Mouse (Mus musculus) heart, embryonic 13.5 days (tissue): ENCODE data around the gene Zbtb32. TPM values are rescaled to one million over a fixed set of nuclear protein-coding genes. Genes with fewer than 3 reads are reported as not detected.
A peak's percentile ranks its signal among the peaks of the same experiment; 100 is the strongest.

Experiments
- ATAC-seq: fragments of 200-750 bp; cut with Nextera tagmentation; 2 replicates; pipeline ENCODE4 v1.8.0; 2017; ENCODE audit warnings: moderate TSS enrichment; ENCODE audit not compliant: insufficient number of reproducible peaks, low FRiP score, low TSS enrichment; ENCODE audit errors: extremely low read depth
- H3K27ac ChIP-seq: fragments of 300-500 bp; sonication (generic); replicated peaks from 2 replicates; pipeline ENCODE4 v1.5.1; 2015; ENCODE audit warnings: moderate library complexity, mild to moderate bottlenecking, inconsistent platforms
- H3K27me3 ChIP-seq: fragments of 300-500 bp; sonication (generic); replicated peaks from 2 replicates; pipeline ENCODE4 v1.6.1; 2015; ENCODE audit warnings: mild to moderate bottlenecking, inconsistent platforms
- H3K36me3 ChIP-seq: fragments of 300-500 bp; sonication (generic); 2 replicates; pipeline ENCODE4 v1.6.1; 2015; ENCODE audit warnings: mild to moderate bottlenecking, inconsistent platforms
- H3K4me1 ChIP-seq: fragments of 300-500 bp; sonication (generic); 2 replicates; pipeline ENCODE4 v1.6.1; 2015; ENCODE audit warnings: inconsistent platforms
- H3K4me2 ChIP-seq: fragments of 300-500 bp; sonication (generic); 2 replicates; pipeline ENCODE4 v1.6.1; 2015; ENCODE audit warnings: inconsistent platforms, mild to moderate bottlenecking, moderate library complexity
- H3K4me3 ChIP-seq: fragments of 300-500 bp; sonication (generic); 2 replicates; pipeline ENCODE4 v1.5.1; 2015; ENCODE audit warnings: moderate library complexity, mild to moderate bottlenecking, inconsistent platforms
- H3K9ac ChIP-seq: fragments of 300-500 bp; sonication (generic); 2 replicates; pipeline ENCODE4 v1.6.1; 2015; ENCODE audit warnings: inconsistent platforms, mild to moderate bottlenecking, moderate library complexity
- H3K9me3 ChIP-seq: fragments of 300-500 bp; sonication (generic); 2 replicates; pipeline ENCODE4 v1.6.1; 2016; ENCODE audit warnings: inconsistent platforms
- WGBS: fragments of 180-500 bp; shearing (Covaris S2); methylation state at CpG from one replicate; pipeline ENCODE4 v1.1.7; 2015; ENCODE audit warnings: mixed read lengths; 5-methylcytosine and 5-hydroxymethylcytosine counted together
- polyA plus RNA-seq: library from polyadenylated mRNA; unstranded; fragments of >200 nt; fragmentation: Nextera tagmentation; extraction: Ambion mirVana; gene quantifications from 2 replicates; pipeline ENCODE4 v1.2.1, GENCODE M21; 2015

The Zbtb32 gene
- 0.13 and 0.19 TPM in 2 replicates for polyA plus RNA-seq

DNA sequence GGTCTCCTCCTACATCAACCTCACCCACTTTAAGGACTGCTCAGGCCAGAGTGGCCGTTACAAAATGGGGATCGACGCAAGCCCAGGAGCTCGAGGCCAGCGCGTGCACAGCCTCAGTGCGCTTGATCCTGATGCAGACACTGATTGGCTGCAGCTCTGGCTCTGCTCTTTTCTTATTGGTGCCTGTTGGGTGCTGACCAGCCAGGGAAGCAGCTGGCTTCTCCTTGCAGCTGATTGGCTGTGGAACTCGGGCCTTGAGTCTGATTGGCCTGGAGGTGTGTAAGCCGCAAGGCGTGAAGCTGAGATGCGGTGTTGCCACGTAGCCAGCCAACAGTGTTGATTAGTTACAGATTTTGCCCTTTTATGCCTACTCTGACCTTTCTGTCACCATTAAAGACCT lies at the start of gene Zbtb32:
Gene Zbtb32, minus strand, starts transcription at position 124 of the 400 bp plus-strand sequence.
- Histone ChIP-seq H3K4me2 (peak within 1 kb of the TSS; percentile 49; the same call in 1 of the 2 replicates), H3K9ac (no peak within 1 kb of the TSS), H3K9me3 (no peaks in the 10 kb centered on the region), H3K36me3 (no peaks in the 10 kb centered on the region), H3K4me1 (peaks cover 15% of the 10 kb centered on the region), H3K4me3 (no peak within 1 kb of the TSS), H3K27ac (no peak within 1 kb of the TSS), H3K27me3 (peaks cover 30% of the 10 kb centered on the region)
- no peak for ATAC-seq
- 88% methylated on average over 12 of the region's 12 CpGs for WGBS

- H3K36me3 ChIP-seq, result peaks cover 45% of the 10 kb centered on the region
- peaks cover 27% of the 10 kb centered on the region for H3K27me3 ChIP-seq
- no peak for ATAC-seq
- no peaks in the 10 kb centered on the region for H3K9me3 ChIP-seq
- H3K9ac ChIP-seq, result 0 out of 2 replicates have a peak overlapping the region, but pooled peaks have one; percentile 21
- WGBS, result 10% methylated on average over 4 of the region's 4 CpGs
- 0 out of 2 replicates have a peak overlapping the region, but pooled peaks have one; percentile 45 for H3K27ac ChIP-seq
- H3K4me2 ChIP-seq, result no peak overlapping the region
- H3K4me1 ChIP-seq, result peaks cover 32% of the 10 kb centered on the region
- no peak overlapping the region for H3K4me3 ChIP-seq
These were observed 40.4 kb upstream of the Zbtb32 start for GRCm38 (mm10) chr7:30639083-30639482.

- H3K9ac ChIP-seq, result no peak overlapping the region
- ATAC-seq, result no peak
- H3K4me3 ChIP-seq, result no peak overlapping the region
- H3K27ac ChIP-seq, result no peak overlapping the region
- no peaks in the 10 kb centered on the region for H3K9me3 ChIP-seq
- peaks cover 52% of the 10 kb centered on the region for H3K27me3 ChIP-seq
- H3K36me3 ChIP-seq, result peaks cover 18% of the 10 kb centered on the region
- peak overlapping the region; percentile 27; the same call in 1 of the 2 replicates for H3K4me2 ChIP-seq
- 15% methylated on average over 11 of the region's 11 CpGs for WGBS
- peaks cover 32% of the 10 kb centered on the region for H3K4me1 ChIP-seq
These were observed 37.7 kb upstream of the Zbtb32 start for GRCm38 (mm10) chr7:30636395-30636794.

- H3K9me3 ChIP-seq, result no peaks in the 10 kb centered on the region
- peaks cover 59% of the 10 kb centered on the region for H3K27me3 ChIP-seq
- peak within 1 kb of the TSS; percentile 61 for H3K9ac ChIP-seq
- peak within 1 kb of the TSS; percentile 60 for H3K4me2 ChIP-seq
- ATAC-seq, result no peak
- H3K4me1 ChIP-seq, result peaks cover 32% of the 10 kb centered on the region
- peak within 1 kb of the TSS; percentile 39 for H3K4me3 ChIP-seq
- H3K36me3 ChIP-seq, result peaks cover 11% of the 10 kb centered on the region
- 7% methylated on average over 5 of the region's 5 CpGs for WGBS
- H3K27ac ChIP-seq, result no peak within 1 kb of the TSS
These were observed 37.0 kb upstream of the Zbtb32 start, which contains the start of gene Etv2 for GRCm38 (mm10) chr7:30635752-30636151. Gene Etv2, minus strand, starts transcription at chr7:30635852.

GRCm38 (mm10) chr7:30634621-30635020 lies 35.9 kb upstream of the Zbtb32 start:
- Histone ChIP-seq H3K27ac (no peak overlapping the region), H3K4me3 (peak overlapping the region; percentile 39), H3K9me3 (no peaks in the 10 kb centered on the region), H3K9ac (peak overlapping the region; percentile 61), H3K4me2 (peak overlapping the region; percentile 60), H3K4me1 (peaks cover 28% of the 10 kb centered on the region), H3K36me3 (no peaks in the 10 kb centered on the region), H3K27me3 (peaks cover 70% of the 10 kb centered on the region)
- 1% methylated on average over 20 of the region's 20 CpGs for WGBS
- no peak for ATAC-seq

DNA sequence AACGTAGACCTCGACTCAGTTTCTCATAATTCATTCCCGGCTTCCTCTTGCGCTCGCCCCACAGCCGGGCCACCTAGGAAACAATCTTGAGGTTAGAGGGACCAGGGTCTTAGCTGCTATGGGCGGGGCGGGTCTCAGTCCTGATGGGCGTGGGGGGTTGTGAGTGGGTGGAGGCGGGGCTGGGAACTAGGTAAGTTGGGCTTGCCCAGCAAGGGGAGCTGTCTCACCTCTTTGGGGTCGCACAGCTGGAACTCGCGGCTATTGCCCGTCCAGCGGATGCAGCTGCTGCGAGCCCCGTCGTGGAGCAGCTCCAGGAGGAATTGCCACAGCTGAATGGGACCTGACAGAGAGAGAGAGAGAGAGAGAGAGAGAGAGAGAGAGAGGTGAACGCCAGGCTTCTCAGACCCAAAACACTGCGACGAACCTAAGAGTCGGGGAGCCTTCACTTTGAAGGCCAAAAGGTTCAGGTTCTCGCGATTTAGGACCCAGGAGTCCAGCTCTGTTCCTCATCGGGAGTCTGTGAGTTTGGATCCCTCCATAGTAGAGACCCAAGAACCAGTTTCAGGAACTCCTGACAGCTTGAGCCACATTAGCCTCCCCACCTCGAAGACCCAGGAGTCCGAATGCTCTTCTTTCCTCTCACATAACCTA lies 35.2 kb upstream of the Zbtb32 start:
- Histone ChIP-seq H3K4me1 (peaks cover 21% of the 10 kb centered on the region), H3K9me3 (no peaks in the 10 kb centered on the region), H3K36me3 (no peaks in the 10 kb centered on the region), H3K4me2 (peak overlapping the region; percentile 60), H3K9ac (peak overlapping the region; percentile 61; the same call in 1 of the 2 replicates), H3K27me3 (peaks cover 77% of the 10 kb centered on the region), H3K4me3 (0 out of 2 replicates have a peak overlapping the region, but pooled peaks have one; percentile 39), H3K27ac (no peak overlapping the region)
- 11% methylated on average over 27 of the region's 27 CpGs for WGBS
- ATAC-seq, result no peak

DNA sequence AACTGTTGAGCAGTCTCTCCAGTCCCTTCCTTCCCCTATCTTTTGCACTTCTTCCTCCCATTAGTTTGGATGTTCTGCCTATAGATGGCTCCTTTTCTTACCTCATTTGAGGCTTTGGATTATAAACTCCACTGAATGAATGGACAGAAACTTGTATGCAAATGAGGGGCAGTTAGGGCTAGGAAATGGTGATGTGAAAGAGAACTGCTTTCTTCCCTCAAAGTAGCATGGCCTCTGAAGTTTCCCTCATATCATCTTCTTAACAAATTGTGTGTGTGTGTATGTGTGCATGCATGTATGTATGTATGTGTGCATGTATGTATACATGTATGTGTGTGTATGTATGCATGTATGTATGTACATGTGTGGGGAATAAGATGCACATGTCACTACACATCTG lies 30.3 kb upstream of the Zbtb32 start:
- no peak overlapping the region for H3K27ac ChIP-seq
- H3K4me1 ChIP-seq, result peaks cover 12% of the 10 kb centered on the region
- no peak overlapping the region for H3K4me3 ChIP-seq
- peaks cover 8% of the 10 kb centered on the region for H3K36me3 ChIP-seq
- peaks cover 54% of the 10 kb centered on the region for H3K27me3 ChIP-seq
- H3K9ac ChIP-seq, result no peak overlapping the region
- no peaks in the 10 kb centered on the region for H3K9me3 ChIP-seq
- no peak for ATAC-seq
- no peak overlapping the region for H3K4me2 ChIP-seq

DNA sequence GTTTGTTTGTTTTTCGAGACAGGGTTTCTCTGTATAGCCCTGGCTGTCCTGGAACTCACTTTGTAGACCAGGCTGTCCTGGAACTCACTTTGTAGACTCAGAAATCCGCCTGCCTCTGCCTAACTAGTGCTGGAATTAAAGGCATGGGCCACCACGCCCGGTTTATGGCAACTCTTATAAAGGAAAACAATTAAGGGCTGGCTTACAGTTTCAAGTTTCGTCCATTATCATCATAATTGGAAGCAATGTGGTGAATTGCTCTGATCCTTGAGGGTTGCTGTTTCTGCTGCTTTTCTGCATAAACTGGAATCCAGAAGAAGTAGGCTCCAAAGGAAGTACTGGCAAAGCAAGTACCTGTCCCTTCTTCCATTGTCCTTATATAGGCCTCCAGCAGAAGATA lies 27.9 kb upstream of the Zbtb32 start:
- Histone ChIP-seq H3K9me3 (no peaks in the 10 kb centered on the region), H3K36me3 (peaks cover 31% of the 10 kb centered on the region), H3K27me3 (peaks cover 31% of the 10 kb centered on the region), H3K4me2 (peak overlapping the region; percentile 93), H3K27ac (no peak overlapping the region), H3K9ac (no peak overlapping the region), H3K4me1 (peaks cover 22% of the 10 kb centered on the region), H3K4me3 (no peak overlapping the region)
- no peak for ATAC-seq
- 79% methylated on average over 5 of the region's 5 CpGs for WGBS

DNA sequence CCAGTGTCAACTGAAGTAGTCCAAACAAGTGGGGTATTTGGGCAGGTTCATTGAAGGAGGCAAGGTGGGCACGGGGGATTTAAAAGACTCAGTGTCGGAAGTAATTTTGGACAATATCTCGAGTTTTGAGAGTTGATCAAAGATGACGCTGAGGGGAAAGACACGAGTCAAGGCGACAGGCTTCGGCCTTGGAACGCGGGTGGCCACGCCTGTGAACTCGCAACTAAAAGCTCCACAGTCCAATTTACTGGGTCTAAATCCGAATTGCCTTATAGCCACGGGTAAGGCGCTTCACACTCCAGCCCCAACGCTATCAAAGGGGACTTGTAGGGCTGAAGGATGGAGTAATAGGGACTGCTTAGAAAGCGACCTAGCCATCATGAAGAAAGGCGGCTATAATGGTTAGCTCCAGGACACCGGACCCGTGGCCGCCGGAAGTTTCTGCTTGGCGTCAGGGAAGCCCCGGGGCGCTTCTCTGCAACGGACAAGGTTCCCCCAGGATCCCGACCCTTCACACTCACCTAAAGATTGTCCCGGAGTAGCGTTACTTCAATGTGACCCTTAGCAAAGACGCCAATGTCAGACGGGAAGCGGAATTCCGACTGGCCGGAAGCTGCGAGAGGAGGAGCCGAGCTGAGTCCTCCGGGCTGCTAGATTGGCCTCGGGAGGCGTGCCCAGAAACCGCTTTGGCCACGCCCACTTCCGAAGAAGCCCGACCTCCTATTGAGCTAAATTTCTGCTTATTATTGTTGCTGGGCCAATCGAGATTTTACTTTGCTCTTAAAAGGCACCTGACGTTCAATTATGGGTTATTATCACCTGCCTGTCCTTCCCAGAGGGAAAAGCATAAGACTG lies 27.0 kb upstream of the Zbtb32 start, which contains the start of gene Cox6b1:
Gene Cox6b1, minus strand, starts transcription at position 622 of the 855 bp plus-strand sequence.
- H3K4me2 ChIP-seq, result peak within 1 kb of the TSS; percentile 93
- H3K9me3 ChIP-seq, result no peaks in the 10 kb centered on the region
- H3K36me3 ChIP-seq, result peaks cover 39% of the 10 kb centered on the region
- H3K9ac ChIP-seq, result peak within 1 kb of the TSS; percentile 96
- peaks cover 22% of the 10 kb centered on the region for H3K4me1 ChIP-seq
- peaks cover 22% of the 10 kb centered on the region for H3K27me3 ChIP-seq
- WGBS, result 1% methylated on average over 44 of the region's 44 CpGs
- peak; percentile 78; the same call in 1 of the 2 replicates for ATAC-seq
- H3K4me3 ChIP-seq, result peak within 1 kb of the TSS; percentile 93
- H3K27ac ChIP-seq, result peak within 1 kb of the TSS; percentile 76

- Histone ChIP-seq H3K27ac (no peak overlapping the region), H3K9ac (no peak overlapping the region), H3K27me3 (no peaks in the 10 kb centered on the region), H3K36me3 (peaks cover 90% of the 10 kb centered on the region), H3K4me1 (peaks cover 10% of the 10 kb centered on the region), H3K4me3 (no peak overlapping the region), H3K9me3 (no peaks in the 10 kb centered on the region), H3K4me2 (no peak overlapping the region)
- no peak for ATAC-seq
- 87% methylated on average over 3 of the region's 3 CpGs for whole genome bisulfite sequencing
These were observed 20.5 kb upstream of the Zbtb32 start for GRCm38 (mm10) chr7:30619202-30619601.

DNA sequence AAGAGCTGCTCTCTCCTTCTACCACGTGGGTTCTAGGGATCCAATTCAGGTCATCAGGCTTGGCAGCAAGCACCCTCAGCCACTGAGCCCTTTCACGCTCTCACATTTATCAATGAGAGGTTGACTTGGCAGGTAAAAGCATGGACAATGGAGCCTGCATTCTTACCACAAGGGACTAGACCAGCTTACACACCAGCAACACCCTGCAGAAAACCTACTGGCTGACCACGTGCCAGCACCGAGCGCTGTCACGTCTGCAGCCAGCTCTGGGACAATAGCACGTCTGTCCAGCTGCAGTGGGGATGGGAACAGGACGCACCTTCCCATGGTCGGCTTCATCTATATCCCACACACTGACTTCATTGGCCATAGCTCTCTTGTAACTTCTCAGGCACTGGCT lies 19.9 kb upstream of the Zbtb32 start:
- no peak overlapping the region for H3K4me3 ChIP-seq
- 94% methylated on average over 9 of the region's 9 CpGs for WGBS
- ATAC-seq, result no peak
- no peaks in the 10 kb centered on the region for H3K9me3 ChIP-seq
- peaks cover 10% of the 10 kb centered on the region for H3K4me1 ChIP-seq
- H3K4me2 ChIP-seq, result no peak overlapping the region
- no peaks in the 10 kb centered on the region for H3K27me3 ChIP-seq
- H3K36me3 ChIP-seq, result peaks cover 85% of the 10 kb centered on the region
- H3K9ac ChIP-seq, result no peak overlapping the region
- no peak overlapping the region for H3K27ac ChIP-seq
